Mouse (Mus musculus) G1E (cell line): ENCODE data around the gene Pip5k1b.

Experiments
- CTCF ChIP-seq: IDR thresholded peaks from 2 replicates; pipeline ENCODE4 v1.5.1; 2012; ENCODE audit warnings: low read depth, low read length, inconsistent platforms, mixed read lengths
- GATA1 ChIP-seq: IDR thresholded peaks from 2 replicates; pipeline ENCODE4 v1.6.1; 2012; ENCODE audit warnings: borderline replicate concordance, low read length, inconsistent platforms, mixed read lengths
- GATA2 ChIP-seq: IDR thresholded peaks from 2 replicates; pipeline ENCODE4 v1.6.1; 2012; ENCODE audit warnings: low read depth, low read length, inconsistent platforms, borderline replicate concordance
- POLR2AphosphoS5 ChIP-seq: IDR thresholded peaks from 2 replicates; pipeline ENCODE4 v1.6.1; 2012; ENCODE audit warnings: low read depth, low read length, inconsistent platforms; ENCODE audit not compliant: insufficient replicate concordance
- TAL1 ChIP-seq: conservative IDR thresholded peaks from 2 replicates; pipeline ENCODE4 v1.6.1; 2012; ENCODE audit warnings: low read depth, low read length, inconsistent platforms, mixed read lengths

DNA sequence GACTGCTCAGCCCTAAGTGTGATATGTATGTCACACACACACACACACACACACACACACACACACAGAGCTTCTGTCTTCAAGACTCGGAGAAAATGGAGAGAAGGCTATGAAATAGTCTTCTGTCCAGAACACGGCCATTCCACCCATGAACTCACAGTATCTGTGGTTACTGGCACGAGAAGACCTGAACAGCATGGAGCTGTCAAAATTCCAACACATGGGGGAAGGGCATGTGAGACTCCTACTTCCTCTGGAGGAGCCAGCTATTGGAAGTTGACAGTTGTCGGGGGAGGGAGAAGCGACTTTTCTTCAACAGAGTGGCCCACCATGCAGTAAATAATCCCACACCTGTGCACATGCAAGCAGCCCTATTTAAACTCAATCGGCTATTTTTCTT is 121.4 kb downstream of the Pip5k1b start:
- TF ChIP-seq CTCF, result no peak
- TF ChIP-seq TAL1, result no peak
- TF ChIP-seq POLR2AphosphoS5, result no peak
- no peak for TF ChIP-seq GATA2
- no peak for TF ChIP-seq GATA1
